ENCODE assay signal across 11 mouse cellular contexts in the genomic region with DNA sequence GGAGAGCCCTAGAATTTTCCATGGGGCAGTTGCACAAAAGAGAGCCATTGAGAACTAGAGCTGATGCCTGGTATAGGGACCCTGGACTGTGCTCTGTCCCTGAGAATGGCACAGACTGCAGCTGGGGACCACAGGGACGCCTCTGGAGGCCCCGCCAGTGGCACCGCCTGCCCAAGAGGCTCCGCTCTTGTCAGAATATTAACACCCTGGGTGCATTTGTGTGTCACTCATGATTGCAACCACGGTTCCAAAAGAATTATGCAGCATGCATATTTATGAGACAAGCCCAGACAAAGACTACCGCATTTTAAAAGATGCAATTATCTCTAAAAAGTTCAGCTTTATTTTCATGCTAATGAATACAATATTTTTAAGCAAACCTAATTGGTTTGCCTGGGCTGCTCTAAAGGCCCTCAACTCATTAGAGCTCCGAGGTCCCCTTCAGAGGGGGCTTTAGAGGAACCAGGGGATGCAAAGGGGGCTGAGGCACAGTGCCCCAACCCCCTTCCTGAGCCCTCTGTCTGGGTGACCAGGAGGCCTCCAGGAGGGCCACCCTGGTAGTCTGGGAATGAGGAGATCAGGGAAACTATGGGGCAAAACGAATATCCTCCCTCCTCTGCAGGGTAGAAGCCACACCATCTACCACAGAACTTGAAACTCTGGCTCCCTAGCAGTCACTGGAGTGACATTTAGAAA. TPM values are rescaled to one million over a fixed set of nuclear protein-coding genes. Genes with fewer than 3 reads are reported as not detected.
DNase-seq lines count a peak whose midpoint lies in the region; ATAC-seq lines count a peak whose summit lies in the region.
"Had no signal": no experiment of that assay in that cellular context is flagged by ENCODE, and none has a peak within 500 bp of the region (broad histone marks: within the 10 kb centered on the region; RNA-seq: fewer than 3 reads in every experiment).

No protein-coding gene starts in this region.

- H3K4me1 ChIP-seq in forebrain, embryonic 14.5 days (ENCODE audit: control insufficient read depth, insufficient read depth, low read length): peaks cover 42% of the 10 kb centered on the region

- peak; percentile 96 for ATAC-seq in forebrain, embryonic 14.5 days

- no peaks in the 10 kb centered on the region for H3K36me3 ChIP-seq in forebrain, embryonic 14.5 days (ENCODE audit: control insufficient read depth, insufficient read depth, low read length)
- H3K36me3 ChIP-seq: limb, embryonic 13.5 days had no signal

- peak; percentile 22 for DNase-seq in layer of hippocampus, adult 9-11 months
- no peak for DNase-seq in layer of hippocampus, postnatal 25 days (ENCODE audit: extremely low spot score in 1 of 2, low spot score in 1 of 2)
- peak; percentile 97 for DNase-seq in forebrain, embryonic 14.5 days (ENCODE audit: low spot score)
- peak; percentile 56 for DNase-seq in mesoderm, embryonic 11.5 days (ENCODE audit: low read depth, low spot score)
- peak; percentile 60 for DNase-seq in retina, embryonic 14.5 days (ENCODE audit: low spot score)
- no peak for DNase-seq in kidney, adult 11 months
- no peak for DNase-seq in cerebellum, adult 9-11 months
- no peak for DNase-seq in kidney, adult 9 months
- DNase-seq: B cell, adult 2 months; cerebellum, adult 11 months had no signal

- peak overlapping the region; percentile 92 for H3K27ac ChIP-seq in forebrain, embryonic 14.5 days (ENCODE audit: low read depth, low read length)

- H3K27me3 ChIP-seq in forebrain, embryonic 14.5 days (replicated peaks; ENCODE audit: control insufficient read depth, insufficient read depth, low read length): no peaks in the 10 kb centered on the region

- WGBS in forebrain, embryonic 14.5 days: 3% methylated on average over 8 of the region's 8 CpGs

- no peak overlapping the region for H3K4me3 ChIP-seq in forebrain, embryonic 14.5 days (ENCODE audit: low read depth, low read length)
- H3K4me3 ChIP-seq: limb, embryonic 13.5 days had no signal

- peak overlapping the region; percentile 0; the same call in 1 of the 2 replicates for H3K4me2 ChIP-seq in forebrain, embryonic 14.5 days (ENCODE audit: low read length)

- peak overlapping the region; percentile 21; the same call in 1 of the 2 replicates for H3K9ac ChIP-seq in forebrain, embryonic 14.5 days (ENCODE audit: low read length)
- H3K9ac ChIP-seq: limb, embryonic 13.5 days had no signal

- H3K9me3 ChIP-seq in forebrain, embryonic 14.5 days (replicated peaks; ENCODE audit: control insufficient read depth, low read length): no peaks in the 10 kb centered on the region
- H3K9me3 ChIP-seq: limb, embryonic 13.5 days had no signal

RNA-seq across cellular contexts. Expression of a gene that starts 41.9 kb away (rescaled TPM):
- 1,000 to 10,000 TPM; 1,278 to 1,525 TPM for total RNA-seq in layer of hippocampus, postnatal 25 days (2021)
- 964 and 1,342 TPM in 2 replicates for polyA plus RNA-seq in forebrain, embryonic 14.5 days (2014; fragmentation: Nextera tagmentation; extraction: Ambion mirVana)

Comparison
In these comparisons a context has a peak if more than half of its experiments do, and no peak if none do; other contexts are left out.
1. DNase-seq: peak in layer of hippocampus, adult 9-11 months (single experiment), forebrain, embryonic 14.5 days (single experiment), mesoderm, embryonic 11.5 days (single experiment) and retina, embryonic 14.5 days (single experiment); none in layer of hippocampus, postnatal 25 days (0 of 2), kidney, adult 11 months (single experiment), cerebellum, adult 9-11 months (single experiment) and kidney, adult 9 months (single experiment).